ENCODE assay signal across 34 mouse cellular contexts in the genomic region with DNA sequence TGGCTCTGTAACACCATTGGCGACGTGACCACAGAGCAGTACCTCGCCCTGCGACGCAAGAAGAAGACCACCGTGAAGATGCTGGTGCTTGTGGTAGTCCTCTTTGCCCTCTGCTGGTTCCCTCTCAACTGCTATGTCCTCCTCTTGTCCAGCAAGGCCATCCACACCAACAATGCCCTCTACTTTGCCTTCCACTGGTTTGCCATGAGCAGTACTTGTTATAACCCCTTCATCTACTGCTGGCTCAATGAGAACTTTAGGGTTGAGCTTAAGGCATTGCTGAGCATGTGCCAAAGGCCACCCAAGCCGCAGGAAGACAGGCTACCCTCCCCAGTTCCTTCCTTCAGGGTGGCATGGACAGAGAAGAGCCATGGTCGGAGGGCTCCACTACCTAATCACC. TPM values are rescaled to one million over a fixed set of nuclear protein-coding genes. Genes with fewer than 3 reads are reported as not detected.
"Had no signal": no experiment of that assay in that cellular context is flagged by ENCODE, and none has a peak within 500 bp of the region (broad histone marks: within the 10 kb centered on the region; RNA-seq: fewer than 3 reads in every experiment).

No protein-coding gene starts in this region.

- H3K4me3 ChIP-seq: gastrocnemius, adult 2 months; heart, adult 2 months; hindbrain, embryonic 10.5 days; hindbrain, embryonic 12.5 days; intestine, embryonic 15.5 days; layer of hippocampus, adult 2 months; left cerebral cortex, adult 2 months; limb, embryonic 10.5 days; limb, embryonic 12.5 days had no signal

- H3K27me3 ChIP-seq: hindbrain, embryonic 12.5 days; intestine, embryonic 15.5 days had no signal

- H3K4me1 ChIP-seq: intestine, embryonic 15.5 days had no signal

- DNase-seq: gastrocnemius, adult 2 months; gastrocnemius, postnatal 10 days; gastrocnemius, postnatal 25 days; heart, adult 2 months; heart, postnatal 10 days; heart, postnatal 4 days; kidney, adult 18-20 months; kidney, adult 8-10 months; kidney, postnatal 10 days; kidney, postnatal 25 days; kidney, postnatal 4 days; liver had no signal

- H3K4me2 ChIP-seq: hindbrain, embryonic 12.5 days; hindbrain, embryonic 14.5 days; intestine, embryonic 15.5 days; limb, embryonic 12.5 days; liver, embryonic 11.5 days had no signal

- ATAC-seq: hindbrain, embryonic 16.5 days; inflammation-experienced regulatory T-cells, adult 6 months; intestine, embryonic 15.5 days; intestine, postnatal 0 days had no signal

- H3K27ac ChIP-seq: gastrocnemius, adult 2 months; heart, adult 2 months; hindbrain, embryonic 10.5 days; hindbrain, embryonic 12.5 days; hindbrain, embryonic 14.5 days; intestine, embryonic 15.5 days; layer of hippocampus, adult 2 months; left cerebral cortex, adult 2 months; limb, embryonic 10.5 days; limb, embryonic 12.5 days had no signal

- H3K9me3 ChIP-seq: hindbrain, embryonic 10.5 days; hindbrain, embryonic 12.5 days; intestine, embryonic 15.5 days; limb, embryonic 10.5 days; limb, embryonic 12.5 days had no signal

- H3K9ac ChIP-seq: hindbrain, embryonic 12.5 days; hindbrain, embryonic 14.5 days; intestine, embryonic 15.5 days; limb, embryonic 12.5 days had no signal

- H3K36me3 ChIP-seq: hindbrain, embryonic 10.5 days; hindbrain, embryonic 12.5 days; intestine, embryonic 15.5 days; limb, embryonic 10.5 days; limb, embryonic 12.5 days had no signal

RNA-seq across cellular contexts. Expression of gene Gpr83, which starts 8.3 kb away (rescaled TPM):
- total RNA-seq: gastrocnemius, adult 2 months; gastrocnemius, postnatal 25 days; heart, adult 2 months; heart, postnatal 25 days; heart, postnatal 4 days had no signal
- polyA plus RNA-seq: liver, embryonic 11.5 days had no signal

RNA-seq across cellular contexts. Expression of gene Izumo1r, which starts 35.4 kb away (rescaled TPM):
- total RNA-seq: gastrocnemius, adult 2 months; gastrocnemius, postnatal 10 days; gastrocnemius, postnatal 25 days; gastrocnemius, postnatal 4 days; granulocyte monocyte progenitor cell, adult 5-6 weeks; heart, adult 2 months; heart, postnatal 10 days; heart, postnatal 25 days; heart, postnatal 4 days; layer of hippocampus, adult 2 months; layer of hippocampus, postnatal 10 days; layer of hippocampus, postnatal 25 days; left cerebral cortex, adult 2 months; left cerebral cortex, postnatal 14 days; left cerebral cortex, postnatal 36 days had no signal
- polyA plus RNA-seq: frontal cortex, adult 2 months; heart, embryonic 14.5 days; hindbrain, embryonic 10.5 days; hindbrain, embryonic 12.5 days; hindbrain, embryonic 14.5 days; hindbrain, embryonic 16.5 days; intestine, embryonic 15.5 days; intestine, postnatal 0 days; kidney, embryonic 16.5 days; limb, embryonic 10.5 days; limb, embryonic 12.5 days; liver, embryonic 11.5 days had no signal
